In the genomic region with DNA sequence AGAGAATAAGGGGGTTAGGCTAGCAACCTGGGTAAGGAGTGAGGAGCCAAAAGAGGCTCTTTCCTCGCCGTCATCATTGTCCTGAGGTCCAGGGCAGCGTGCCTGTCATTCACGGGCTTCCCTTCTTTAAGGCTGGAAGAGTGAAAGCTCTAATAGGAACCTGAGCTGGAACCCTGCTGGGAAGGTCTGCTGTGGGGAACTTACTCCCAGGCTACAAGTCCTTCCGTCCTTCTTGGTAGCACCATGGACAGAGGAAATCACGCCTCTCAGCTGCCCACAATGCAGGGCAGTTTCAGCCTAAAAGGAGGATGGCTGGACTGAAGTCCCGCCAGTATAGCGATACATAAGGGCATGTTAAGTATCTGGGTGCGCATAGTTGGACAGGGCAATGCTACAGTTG, we compare ENCODE assay signal across 8 mouse cellular contexts. TPM values are rescaled to one million over a fixed set of nuclear protein-coding genes. Genes with fewer than 3 reads are reported as not detected.
DNase-seq lines count a peak whose midpoint lies in the region; ATAC-seq and TF ChIP-seq lines count a peak whose summit lies in the region.
"Had no signal": no experiment of that assay in that cellular context is flagged by ENCODE, and none has a peak within 500 bp of the region (broad histone marks: within the 10 kb centered on the region; RNA-seq: fewer than 3 reads in every experiment).

No protein-coding gene starts in this region.

- H3K79me2 ChIP-seq in CH12.LX (replicated peaks; ENCODE audit: control insufficient read depth, extremely low read depth, insufficient read depth, poor library complexity, severe bottlenecking) = no peaks in the 10 kb centered on the region

- ATAC-seq in Patski = peak; percentile 88
- no peak for ATAC-seq in forebrain, embryonic 15.5 days (replicated peaks)
- ATAC-seq in limb, embryonic 12.5 days (ENCODE audit: insufficient number of reproducible peaks, insufficient read depth, low FRiP score, low TSS enrichment, low read depth) = peak; percentile 28; the same call in 1 of the 2 replicates
- ATAC-seq in activated CD4-positive, CD25-positive, alpha-beta regulatory T cell, adult 4 months = no peak

- POLR2A ChIA-PET in Patski (lab: Charles Lee) = interaction anchor here (0.6 kb wide), 1 partner anchor 204 kb away, joined by 4 read pairs; no protein-coding TSS in a partner anchor

- no peak for TF ChIP-seq POLR2A in CH12.LX (IDR thresholded peaks at IDR 0.05; ENCODE audit: low read depth, low read length)

- H3K27me3 ChIP-seq in CH12.LX (replicated peaks) (no peaks in the 10 kb centered on the region), Patski (peaks cover 51% of the 10 kb centered on the region)
- no peaks in the 10 kb centered on the region for H3K27me3 ChIP-seq in forebrain, embryonic 15.5 days
- H3K27me3 ChIP-seq in limb, embryonic 12.5 days = peaks cover 73% of the 10 kb centered on the region

- TF ChIP-seq CTCF in CH12.LX (conservative IDR thresholded peaks at IDR 0.05 in 1 of 2, IDR thresholded peaks at IDR 0.05 in 1 of 2; ENCODE audit: low read depth in 2 of 2, low read length in 2 of 2) (no peak), Patski (IDR thresholded peaks at IDR 0.05) (no peak)

- in situ Hi-C loops in CH12.LX (cut with MboI; ENCODE audit: low pct_ligation_motif_present, low pct_unique_long_range_greater_than_20kb, low sequenced_read_pairs) = loop anchor here (25.0 kb wide), 1 partner anchor 264 kb away; no protein-coding TSS in a partner anchor
- in situ Hi-C loops in Patski (cut with MboI; ENCODE audit: low pct_unique_long_range_greater_than_20kb) = no loop called here

- CTCF ChIA-PET in Patski (lab: Charles Lee) = interaction anchor here (1.4 to 2.2 kb wide), 2 partner anchors 8 to 10 kb away, joined by 4 read pairs; no protein-coding TSS in a partner anchor

- H3K36me3 ChIP-seq in CH12.LX (replicated peaks in 1 of 2; ENCODE audit: control insufficient read depth in 1 of 2, insufficient read depth in 1 of 2, low read length in 1 of 2) = no peaks in the 10 kb centered on the region
- no peaks in the 10 kb centered on the region for H3K36me3 ChIP-seq in forebrain, embryonic 15.5 days
- H3K36me3 ChIP-seq in limb, embryonic 12.5 days = no peaks in the 10 kb centered on the region
- H3K36me3 ChIP-seq: midbrain, embryonic 12.5 days had no signal

- H3K27ac ChIP-seq in CH12.LX (ENCODE audit: insufficient read depth, low read depth) = peak overlapping the region; percentile 8; the same call in 1 of the 2 replicates
- peak overlapping the region; percentile 36 for H3K27ac ChIP-seq in forebrain, embryonic 15.5 days (replicated peaks)
- no peak overlapping the region for H3K27ac ChIP-seq in limb, embryonic 12.5 days
- H3K27ac ChIP-seq: midbrain, embryonic 12.5 days had no signal

- peak overlapping the region; percentile 87 for H3K4me2 ChIP-seq in CH12.LX (ENCODE audit: insufficient read depth, low read depth, poor library complexity, severe bottlenecking)
- peak overlapping the region; percentile 89 for H3K4me2 ChIP-seq in forebrain, embryonic 15.5 days (replicated peaks)
- no peak overlapping the region for H3K4me2 ChIP-seq in limb, embryonic 12.5 days

- dilution Hi-C loops in CH12.LX (cut with MboI; ENCODE audit: extremely low pct_ligation_motif_present, extremely low pct_unique_long_range_greater_than_20kb, low sequenced_read_pairs) = no loop called here

- H3K9ac ChIP-seq in CH12.LX (ENCODE audit: insufficient read depth, low read depth) = no peak overlapping the region
- H3K9ac ChIP-seq in forebrain, embryonic 15.5 days (replicated peaks) = no peak overlapping the region
- no peak overlapping the region for H3K9ac ChIP-seq in limb, embryonic 12.5 days (replicated peaks)
- H3K9ac ChIP-seq: midbrain, embryonic 12.5 days had no signal

- H3K9me3 ChIP-seq in CH12.LX (replicated peaks; ENCODE audit: low read length) = peaks cover 21% of the 10 kb centered on the region
- H3K9me3 ChIP-seq in forebrain, embryonic 15.5 days = no peaks in the 10 kb centered on the region
- H3K9me3 ChIP-seq in limb, embryonic 12.5 days = no peaks in the 10 kb centered on the region
- H3K9me3 ChIP-seq: midbrain, embryonic 12.5 days had no signal

- peaks cover 7 to 49% of the 10 kb centered on the region in 2 experiments for H3K4me1 ChIP-seq in CH12.LX (ENCODE audit: control insufficient read depth in 1 of 2, insufficient read depth in 2 of 2)
- H3K4me1 ChIP-seq in forebrain, embryonic 15.5 days = peaks cover 30% of the 10 kb centered on the region
- peaks cover 19% of the 10 kb centered on the region for H3K4me1 ChIP-seq in limb, embryonic 12.5 days (replicated peaks)

- H3K4me3 ChIP-seq in CH12.LX (replicated peaks in 1 of 3; ENCODE audit: low read depth in 2 of 3, low read length in 2 of 3, poor library complexity in 1 of 3) = no peak overlapping the region
- H3K4me3 ChIP-seq in forebrain, embryonic 15.5 days = 0 out of 2 replicates have a peak overlapping the region, but pooled peaks have one; percentile 97
- H3K4me3 ChIP-seq in limb, embryonic 12.5 days (replicated peaks) = no peak overlapping the region
- H3K4me3 ChIP-seq: midbrain, embryonic 12.5 days had no signal

- TF ChIP-seq EP300 in CH12.LX (IDR thresholded peaks at IDR 0.05; ENCODE audit: low read length) = no peak

- DNase-seq in CH12.LX (ENCODE audit: extremely low read depth) (no peak), Patski (ENCODE audit: low read depth, low spot score) (peak; percentile 38)
- DNase-seq in ovary, postnatal 14 days (ENCODE audit: low spot score) = peak; percentile 52
- DNase-seq in layer of hippocampus, postnatal 14 days (ENCODE audit: low spot score in 2 of 2) = no peak

- TF ChIP-seq RAD21 in CH12.LX (IDR thresholded peaks at IDR 0.05; ENCODE audit: low read depth, low read length) = no peak

- 10% methylated on average over 9 of the region's 9 CpGs for WGBS in forebrain, embryonic 15.5 days
- WGBS in limb, embryonic 12.5 days = 5% methylated on average over 9 of the region's 9 CpGs

TF ChIP-seq in CH12.LX, 34 proteins besides CTCF, POLR2A, EP300 and RAD21:
- TF ChIP-seq ZMIZ1 (IDR thresholded peaks at IDR 0.05; ENCODE audit: low read depth, low read length) (no peak), MXI1 (IDR thresholded peaks at IDR 0.05; ENCODE audit: low read depth, low read length) (peak; percentile 82), SIN3A (IDR thresholded peaks at IDR 0.05; ENCODE audit: low read length) (peak; percentile 31; the same call in 1 of the 2 replicates)

RNA-seq across cellular contexts. Expression of gene Insm1, which starts 4.8 kb away (rescaled TPM):
- total RNA-seq in CH12.LX (2012; rRNA removed) (not detected in 2 replicates), CH12.LX (2014; rRNA removed) (not detected in 2 replicates)
- polyA plus RNA-seq in CH12.LX (2012; ENCODE audit: insufficient read length, low read depth) (not detected in 2 replicates), Patski (2021) (not detected)
- 13.5 and 15.6 TPM in 2 replicates for polyA plus RNA-seq in forebrain, embryonic 15.5 days (2015; fragmentation: Nextera tagmentation; extraction: Ambion mirVana)
- not detected in 2 replicates for polyA plus RNA-seq in limb, embryonic 12.5 days (2016; fragmentation: Nextera tagmentation; extraction: Ambion mirVana)
- polyA plus RNA-seq in activated CD4-positive, CD25-positive, alpha-beta regulatory T cell, adult 4 months (2017; shearing (Covaris generic)) = not detected
- total RNA-seq in layer of hippocampus, postnatal 14 days (2021) = 1 to 10 TPM; 7.2 to 8.4 TPM

Comparison
In these comparisons a context has a peak if more than half of its experiments do, and no peak if none do; other contexts are left out.
1. DNase-seq: peak in Patski (single experiment) and ovary, postnatal 14 days (single experiment); none in CH12.LX (single experiment) and layer of hippocampus, postnatal 14 days (0 of 2).
2. ATAC-seq: peak in Patski (single experiment) and limb, embryonic 12.5 days (single experiment); none in forebrain, embryonic 15.5 days (single experiment) and activated CD4-positive, CD25-positive, alpha-beta regulatory T cell, adult 4 months (single experiment).
3. RNA of gene Insm1, which starts 4.8 kb away (polyA plus RNA-seq): 13.5 to 15.6 TPM in forebrain, embryonic 15.5 days; not detected in limb, embryonic 12.5 days, not detected in CH12.LX, not detected in Patski (single experiment) and not detected in activated CD4-positive, CD25-positive, alpha-beta regulatory T cell, adult 4 months; every median in the first group is over 10 times any median in the second.